Mouse (Mus musculus): ENCODE measurements at regions not wholly inside any gene's neighbourhood (a gene's known extent, or its start where the extent isn't known, plus 50 kb on each side); places are given as distances from the start of the nearest gene placed in this dataset.

GRCm38 (mm10) chr4:9778391-9778790 is 1095.9 kb upstream of the 2610301B20Rik start:
- TF ChIP-seq CTCF (IDR thresholded peaks at IDR 0.05; ENCODE audit: extremely low read depth, insufficient read depth, insufficient read length, insufficient replicate concordance) (no peak), POLR2A (IDR thresholded peaks at IDR 0.05; ENCODE audit: low read depth, low read length) (no peak)

All from spleen, adult 2 months (tissue).